ENCODE assay signal across 12 mouse cellular contexts in genomic region chr3:37874346-37874745, GRCm38 (mm10).
DNase-seq lines count a peak whose midpoint lies in the region; ATAC-seq and TF ChIP-seq lines count a peak whose summit lies in the region.
"Had no signal": no experiment of that assay in that cellular context is flagged by ENCODE, and none has a peak within 500 bp of the region (broad histone marks: within the 10 kb centered on the region; RNA-seq: fewer than 3 reads in every experiment).

No protein-coding gene starts in this region.

- no peaks in the 10 kb centered on the region for H3K9me3 ChIP-seq in heart, embryonic 14.5 days (ENCODE audit: control insufficient read depth, low read length)
- H3K9me3 ChIP-seq in lung, embryonic 16.5 days (ENCODE audit: control insufficient read depth, low read length): no peaks in the 10 kb centered on the region
- H3K9me3 ChIP-seq in intestine, embryonic 15.5 days: no peaks in the 10 kb centered on the region
- no peaks in the 10 kb centered on the region for H3K9me3 ChIP-seq in midbrain, postnatal 0 days (ENCODE audit: low read length)
- H3K9me3 ChIP-seq: liver, embryonic 12.5 days had no signal

- H3K27me3 ChIP-seq in heart, embryonic 14.5 days (ENCODE audit: control insufficient read depth, insufficient read depth, low read length): no peaks in the 10 kb centered on the region
- no peaks in the 10 kb centered on the region for H3K27me3 ChIP-seq in lung, embryonic 16.5 days (ENCODE audit: control insufficient read depth, insufficient read depth, low read depth, low read length)
- H3K27me3 ChIP-seq in intestine, embryonic 15.5 days (replicated peaks): no peaks in the 10 kb centered on the region
- H3K27me3 ChIP-seq in midbrain, postnatal 0 days (ENCODE audit: insufficient read depth, low read length): no peaks in the 10 kb centered on the region
- H3K27me3 ChIP-seq: liver, embryonic 12.5 days had no signal

- ATAC-seq in heart, embryonic 14.5 days (ENCODE audit: insufficient number of reproducible peaks, insufficient read depth, low FRiP score, low read depth): no peak
- ATAC-seq in lung, embryonic 16.5 days (ENCODE audit: low read depth): no peak
- ATAC-seq in intestine, embryonic 15.5 days: no peak
- ATAC-seq in midbrain, postnatal 0 days (ENCODE audit: low FRiP score): no peak
- ATAC-seq: liver, embryonic 12.5 days had no signal

- no peak overlapping the region for H3K9ac ChIP-seq in heart, embryonic 14.5 days (ENCODE audit: low read length)
- no peak overlapping the region for H3K9ac ChIP-seq in lung, embryonic 16.5 days (ENCODE audit: low read length)
- no peak overlapping the region for H3K9ac ChIP-seq in intestine, embryonic 15.5 days
- H3K9ac ChIP-seq in midbrain, postnatal 0 days (replicated peaks; ENCODE audit: low read length, poor library complexity, severe bottlenecking): no peak overlapping the region
- H3K9ac ChIP-seq: liver, embryonic 12.5 days had no signal

- H3K27ac ChIP-seq in heart, embryonic 14.5 days (replicated peaks in 1 of 2; ENCODE audit: control insufficient read depth in 1 of 2, insufficient read depth in 1 of 2, low read depth in 2 of 2, low read length in 2 of 2): peak overlapping the region; percentile 97 to 99
- H3K27ac ChIP-seq in lung, embryonic 16.5 days (ENCODE audit: low read length): peak overlapping the region; percentile 98
- H3K27ac ChIP-seq in intestine, embryonic 15.5 days: peak overlapping the region; percentile 92
- H3K27ac ChIP-seq in midbrain, postnatal 0 days (ENCODE audit: low read depth, low read length): no peak overlapping the region
- H3K27ac ChIP-seq: liver, embryonic 12.5 days had no signal

- DNase-seq in heart, postnatal 36 days: no peak
- DNase-seq in lung, postnatal 4 days: no peak
- DNase-seq in layer of hippocampus, postnatal 25 days (ENCODE audit: extremely low spot score in 1 of 2, low spot score in 1 of 2): no peak
- DNase-seq in midbrain, postnatal 0 days (ENCODE audit: low spot score): no peak
- DNase-seq in thymus, postnatal 4 days: no peak
- DNase-seq: cerebellum, postnatal 14 days had no signal

- intact Hi-C loops in heart, postnatal 36 days (cut with DNase I): no loop called here

- H3K36me3 ChIP-seq in heart, embryonic 14.5 days (ENCODE audit: control insufficient read depth, insufficient read depth, low read length): no peaks in the 10 kb centered on the region
- no peaks in the 10 kb centered on the region for H3K36me3 ChIP-seq in lung, embryonic 16.5 days (ENCODE audit: control insufficient read depth, insufficient read depth, low read length)
- no peaks in the 10 kb centered on the region for H3K36me3 ChIP-seq in intestine, embryonic 15.5 days
- no peaks in the 10 kb centered on the region for H3K36me3 ChIP-seq in midbrain, postnatal 0 days (ENCODE audit: insufficient read depth, low read length)
- H3K36me3 ChIP-seq: liver, embryonic 12.5 days had no signal

- TF ChIP-seq CTCF in midbrain, postnatal 0 days (IDR thresholded peaks at IDR 0.05): no peak

- no peak overlapping the region for H3K4me2 ChIP-seq in heart, embryonic 14.5 days (ENCODE audit: low read length)
- H3K4me2 ChIP-seq in lung, embryonic 16.5 days (ENCODE audit: low read depth, low read length): no peak overlapping the region
- H3K4me2 ChIP-seq in intestine, embryonic 15.5 days (replicated peaks): no peak overlapping the region
- H3K4me2 ChIP-seq in midbrain, postnatal 0 days (ENCODE audit: low read depth, low read length, poor library complexity, severe bottlenecking): no peak overlapping the region
- H3K4me2 ChIP-seq: heart, embryonic 11.5 days; liver, embryonic 12.5 days had no signal

- no peak overlapping the region for H3K4me3 ChIP-seq in heart, embryonic 14.5 days (ENCODE audit: control insufficient read depth in 1 of 2, insufficient read depth in 1 of 2, low read depth in 1 of 2, low read length in 2 of 2)
- H3K4me3 ChIP-seq in lung, embryonic 16.5 days (ENCODE audit: low read length): no peak overlapping the region
- no peak overlapping the region for H3K4me3 ChIP-seq in intestine, embryonic 15.5 days (replicated peaks)
- no peak overlapping the region for H3K4me3 ChIP-seq in midbrain, postnatal 0 days (ENCODE audit: low read depth, low read length)
- H3K4me3 ChIP-seq: liver, embryonic 12.5 days; megakaryocyte, embryonic 14.5 days had no signal

- 70% methylated on average over 1 of the region's 1 CpGs for WGBS in heart, embryonic 14.5 days
- WGBS in lung, embryonic 16.5 days: 57% methylated on average over 1 of the region's 1 CpGs
- 88% methylated on average over 1 of the region's 1 CpGs for WGBS in intestine, embryonic 15.5 days
- 90% methylated on average over 1 of the region's 1 CpGs for WGBS in midbrain, postnatal 0 days

- H3K4me1 ChIP-seq in heart, embryonic 14.5 days (ENCODE audit: control insufficient read depth in 2 of 2, insufficient read depth in 2 of 2, low read length in 2 of 2): peaks cover 20 to 21% of the 10 kb centered on the region in 2 experiments
- H3K4me1 ChIP-seq in lung, embryonic 16.5 days (replicated peaks; ENCODE audit: control insufficient read depth, insufficient read depth, low read length): peaks cover 14% of the 10 kb centered on the region; the same call in 1 of the 2 replicates
- peaks cover 12% of the 10 kb centered on the region for H3K4me1 ChIP-seq in intestine, embryonic 15.5 days (replicated peaks)
- H3K4me1 ChIP-seq in midbrain, postnatal 0 days (ENCODE audit: insufficient read depth, low read length): no peaks in the 10 kb centered on the region
- H3K4me1 ChIP-seq: liver, embryonic 12.5 days had no signal
